Mouse (Mus musculus): ENCODE measurements around the gene Acad8. TPM values are rescaled to one million over a fixed set of nuclear protein-coding genes. Genes with fewer than 3 reads are reported as not detected.

The Acad8 gene
- polyA plus RNA-seq, 1 experiment from 2014 or later: 39.7 TPM

- 91% methylated on average over 5 of the region's 5 CpGs for WGBS
- ATAC-seq (ENCODE audit: insufficient number of reproducible peaks, low FRiP score): no peak
- Histone ChIP-seq H3K9ac (no peak overlapping the region), H3K9me3 (replicated peaks) (no peaks in the 10 kb centered on the region), H3K36me3 (peaks cover 88% of the 10 kb centered on the region), H3K27me3 (replicated peaks) (no peaks in the 10 kb centered on the region), H3K4me1 (replicated peaks) (no peaks in the 10 kb centered on the region), H3K27ac (ENCODE audit: poor library complexity, severe bottlenecking) (no peak overlapping the region), H3K4me3 (no peak overlapping the region), H3K4me2 (no peak overlapping the region)
These were observed 7.5 kb upstream of the Acad8 start for GRCm38 (mm10) chr9:27006866-27007265.

GRCm38 (mm10) chr9:27005933-27006332 lies 6.6 kb upstream of the Acad8 start:
- H3K27me3 ChIP-seq (replicated peaks): no peaks in the 10 kb centered on the region
- H3K4me2 ChIP-seq: no peak overlapping the region
- H3K9me3 ChIP-seq (replicated peaks): no peaks in the 10 kb centered on the region
- no peak for ATAC-seq (ENCODE audit: insufficient number of reproducible peaks, low FRiP score)
- no peak overlapping the region for H3K9ac ChIP-seq
- WGBS: 79% methylated on average over 1 of the region's 1 CpGs
- no peak overlapping the region for H3K27ac ChIP-seq (ENCODE audit: poor library complexity, severe bottlenecking)
- peaks cover 6% of the 10 kb centered on the region for H3K4me1 ChIP-seq (replicated peaks)
- H3K4me3 ChIP-seq: no peak overlapping the region
- peaks cover 80% of the 10 kb centered on the region for H3K36me3 ChIP-seq

GRCm38 (mm10) chr9:27005231-27005630 lies 5.9 kb upstream of the Acad8 start:
- H3K4me3 ChIP-seq: no peak overlapping the region
- no peaks in the 10 kb centered on the region for H3K27me3 ChIP-seq (replicated peaks)
- WGBS: 88% methylated on average over 3 of the region's 3 CpGs
- H3K36me3 ChIP-seq: peaks cover 73% of the 10 kb centered on the region
- peaks cover 13% of the 10 kb centered on the region for H3K4me1 ChIP-seq (replicated peaks)
- no peak overlapping the region for H3K9ac ChIP-seq
- H3K4me2 ChIP-seq: no peak overlapping the region
- H3K27ac ChIP-seq (ENCODE audit: poor library complexity, severe bottlenecking): no peak overlapping the region
- no peak for ATAC-seq (ENCODE audit: insufficient number of reproducible peaks, low FRiP score)
- H3K9me3 ChIP-seq (replicated peaks): no peaks in the 10 kb centered on the region

DNA sequence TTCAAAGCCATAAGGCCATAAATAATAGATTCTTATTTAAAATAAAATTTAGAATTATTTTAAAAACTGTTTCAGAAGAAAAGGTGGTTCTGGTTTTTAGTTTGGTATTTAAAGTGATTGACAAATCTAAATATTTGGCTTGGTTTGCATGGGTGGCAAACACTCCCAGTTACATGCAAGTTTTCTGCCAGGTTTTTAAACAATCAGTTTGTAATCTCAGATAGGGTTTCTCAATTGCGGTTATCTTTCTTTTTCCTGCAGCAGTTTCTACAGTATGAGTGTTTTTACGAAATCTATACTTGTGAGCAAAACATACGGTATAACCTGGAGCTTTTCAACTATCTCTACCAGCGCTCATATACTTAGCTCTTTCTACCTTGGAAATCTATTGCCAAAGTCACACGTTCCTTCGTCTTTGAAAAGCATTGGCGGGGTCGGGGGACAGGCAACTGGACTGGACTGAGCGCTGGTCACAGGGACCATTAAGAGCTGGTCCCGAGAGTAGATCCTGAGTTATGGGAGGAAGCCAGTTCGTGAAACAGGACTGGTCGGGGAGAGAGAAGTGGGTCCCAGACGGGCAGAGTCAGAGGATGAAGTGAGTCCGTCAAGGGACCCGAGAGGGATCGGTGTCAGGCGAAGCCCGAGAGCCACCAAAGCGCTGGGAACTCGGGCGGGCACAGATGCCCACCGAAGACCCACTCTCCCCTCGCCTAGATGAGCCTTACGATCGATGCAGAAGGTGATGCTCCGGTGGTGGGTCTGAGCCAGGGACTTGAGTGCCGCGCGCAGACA lies 501 bp downstream of the Acad8 start:
- H3K4me2 ChIP-seq: peak overlapping the region; percentile 78
- no peaks in the 10 kb centered on the region for H3K9me3 ChIP-seq (replicated peaks)
- H3K4me1 ChIP-seq (replicated peaks): peaks cover 17% of the 10 kb centered on the region
- WGBS: 2% methylated on average over 29 of the region's 29 CpGs
- no peaks in the 10 kb centered on the region for H3K27me3 ChIP-seq (replicated peaks)
- 0 out of 2 replicates have a peak overlapping the region, but pooled peaks have one; percentile 29 for H3K27ac ChIP-seq (ENCODE audit: poor library complexity, severe bottlenecking)
- peak; percentile 67 for ATAC-seq (ENCODE audit: insufficient number of reproducible peaks, low FRiP score)
- peaks cover 11% of the 10 kb centered on the region for H3K36me3 ChIP-seq
- peak overlapping the region; percentile 76 for H3K4me3 ChIP-seq
- peak overlapping the region; percentile 80 for H3K9ac ChIP-seq

- ATAC-seq (ENCODE audit: insufficient number of reproducible peaks, low FRiP score): no peak
- no peaks in the 10 kb centered on the region for H3K9me3 ChIP-seq (replicated peaks)
- no peak overlapping the region for H3K4me3 ChIP-seq
- H3K9ac ChIP-seq: no peak overlapping the region
- no peaks in the 10 kb centered on the region for H3K27me3 ChIP-seq (replicated peaks)
- H3K36me3 ChIP-seq: no peaks in the 10 kb centered on the region
- WGBS: 91% methylated on average over 2 of the region's 2 CpGs
- peaks cover 17% of the 10 kb centered on the region for H3K4me1 ChIP-seq (replicated peaks)
- H3K27ac ChIP-seq (ENCODE audit: poor library complexity, severe bottlenecking): no peak overlapping the region
- no peak overlapping the region for H3K4me2 ChIP-seq
These were observed 1.9 kb downstream of the Acad8 start for GRCm38 (mm10) chr9:26997501-26997900.

- WGBS: 81% methylated on average over 3 of the region's 3 CpGs
These were observed 2.3 kb downstream of the Acad8 start for GRCm38 (mm10) chr9:26997062-26997461.

DNA sequence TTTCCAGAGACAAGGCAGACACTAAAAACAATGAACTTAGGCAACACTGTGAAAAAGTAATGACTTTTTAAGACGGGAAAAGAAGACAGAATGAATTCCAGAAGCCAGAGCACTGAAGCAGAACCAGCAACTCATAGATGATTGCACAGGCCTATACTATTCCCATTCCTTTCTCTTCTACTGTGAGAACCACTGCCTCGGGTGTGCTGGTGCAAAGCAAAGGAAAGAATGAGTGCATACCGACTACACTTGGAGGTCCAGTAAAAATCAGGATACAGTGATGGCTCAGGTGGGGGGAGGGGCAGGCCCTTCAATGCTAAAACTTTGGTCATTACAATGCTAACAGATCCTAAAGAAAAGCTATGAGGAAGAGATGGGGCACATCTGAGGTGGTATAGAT lies 5.5 kb downstream of the Acad8 start:
- H3K9me3 ChIP-seq (replicated peaks): no peaks in the 10 kb centered on the region
- H3K9ac ChIP-seq: no peak overlapping the region
- no peaks in the 10 kb centered on the region for H3K27me3 ChIP-seq (replicated peaks)
- H3K27ac ChIP-seq (ENCODE audit: poor library complexity, severe bottlenecking): no peak overlapping the region
- ATAC-seq (ENCODE audit: insufficient number of reproducible peaks, low FRiP score): no peak
- H3K4me1 ChIP-seq (replicated peaks): 0 out of 2 replicates have a peak, but pooled peaks cover 2% of the 10 kb centered on the region
- H3K4me3 ChIP-seq: no peak overlapping the region
- no peak overlapping the region for H3K4me2 ChIP-seq
- H3K36me3 ChIP-seq: peaks cover 35% of the 10 kb centered on the region
- WGBS: 66% methylated on average over 3 of the region's 3 CpGs

More at GRCm38 (mm10) chr9:26997062-26997461, 2.3 kb downstream of the Acad8 start:
- Histone ChIP-seq H3K27ac (ENCODE audit: poor library complexity, severe bottlenecking) (no peak overlapping the region), H3K36me3 (peaks cover 4% of the 10 kb centered on the region), H3K4me3 (no peak overlapping the region), H3K4me2 (no peak overlapping the region), H3K4me1 (replicated peaks) (peaks cover 17% of the 10 kb centered on the region), H3K27me3 (replicated peaks) (no peaks in the 10 kb centered on the region), H3K9ac (no peak overlapping the region), H3K9me3 (replicated peaks) (no peaks in the 10 kb centered on the region)
- ATAC-seq (ENCODE audit: insufficient number of reproducible peaks, low FRiP score): no peak

DNA sequence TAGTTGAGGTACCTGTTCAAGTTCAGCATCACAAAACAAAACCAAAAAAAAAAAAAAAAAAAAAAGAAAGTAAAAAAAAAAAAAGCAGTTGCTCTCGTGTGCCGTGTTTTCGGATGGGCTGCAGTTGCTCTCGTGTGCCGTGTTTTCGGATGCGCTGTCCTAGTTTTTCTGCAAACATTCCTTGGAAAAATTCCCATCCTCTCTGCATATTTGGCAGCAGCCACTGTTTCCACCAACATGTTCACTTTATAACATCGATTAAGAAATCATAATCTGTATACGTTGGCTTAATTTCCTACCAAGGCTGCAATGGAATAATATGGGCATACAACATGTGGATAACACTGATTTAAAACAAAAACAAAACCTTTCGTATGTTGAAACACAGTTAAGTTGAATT lies 6.2 kb downstream of the Acad8 start:
- Histone ChIP-seq H3K27me3 (replicated peaks) (no peaks in the 10 kb centered on the region), H3K36me3 (peaks cover 40% of the 10 kb centered on the region), H3K27ac (ENCODE audit: poor library complexity, severe bottlenecking) (no peak overlapping the region), H3K4me1 (replicated peaks) (0 out of 2 replicates have a peak, but pooled peaks cover 2% of the 10 kb centered on the region), H3K9ac (no peak overlapping the region), H3K9me3 (replicated peaks) (no peaks in the 10 kb centered on the region), H3K4me3 (no peak overlapping the region), H3K4me2 (no peak overlapping the region)
- ATAC-seq (ENCODE audit: insufficient number of reproducible peaks, low FRiP score): no peak
- 90% methylated on average over 10 of the region's 10 CpGs for WGBS

GRCm38 (mm10) chr9:26990181-26990580 lies 9.2 kb downstream of the Acad8 start:
- no peak overlapping the region for H3K9ac ChIP-seq
- no peaks in the 10 kb centered on the region for H3K4me1 ChIP-seq (replicated peaks)
- H3K4me3 ChIP-seq: no peak overlapping the region
- WGBS: 85% methylated on average over 4 of the region's 4 CpGs
- H3K27ac ChIP-seq (ENCODE audit: poor library complexity, severe bottlenecking): no peak overlapping the region
- H3K36me3 ChIP-seq: peaks cover 51% of the 10 kb centered on the region
- H3K4me2 ChIP-seq: no peak overlapping the region
- ATAC-seq (ENCODE audit: insufficient number of reproducible peaks, low FRiP score): no peak
- no peaks in the 10 kb centered on the region for H3K27me3 ChIP-seq (replicated peaks)
- H3K9me3 ChIP-seq (replicated peaks): no peaks in the 10 kb centered on the region

DNA sequence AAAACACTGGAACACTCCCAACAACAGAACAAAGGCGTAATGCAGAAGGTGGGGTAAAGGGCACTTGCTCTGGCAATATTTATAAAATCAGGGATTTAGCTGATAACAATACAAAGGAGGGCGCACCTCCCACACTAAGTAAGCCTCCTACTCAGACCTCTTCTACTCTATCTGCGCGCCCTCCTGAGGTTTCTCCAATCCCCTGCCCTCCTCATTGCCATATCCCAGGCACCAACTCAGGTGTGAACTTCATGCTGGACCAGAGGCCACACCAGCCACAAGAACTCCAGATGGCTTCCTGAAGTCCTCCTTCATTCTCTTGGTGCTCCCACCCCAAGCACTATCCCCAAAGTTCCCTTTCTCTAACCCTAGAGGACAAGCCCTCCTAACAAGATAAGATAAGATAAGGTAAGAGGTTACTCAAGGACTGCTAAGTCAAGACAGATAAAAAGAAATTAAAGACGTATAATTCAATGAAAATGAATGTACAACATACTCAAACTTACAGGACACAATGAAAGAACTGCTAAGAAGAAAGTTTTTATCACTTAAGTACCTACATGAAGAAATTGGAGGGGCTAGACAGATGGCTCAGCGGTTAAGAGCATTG lies 13.6 kb downstream of the Acad8 start:
- Histone ChIP-seq H3K4me3 (no peak overlapping the region), H3K4me2 (no peak overlapping the region), H3K9me3 (replicated peaks) (no peaks in the 10 kb centered on the region), H3K27ac (ENCODE audit: poor library complexity, severe bottlenecking) (no peak overlapping the region), H3K36me3 (peaks cover 50% of the 10 kb centered on the region), H3K9ac (no peak overlapping the region), H3K4me1 (replicated peaks) (no peaks in the 10 kb centered on the region), H3K27me3 (replicated peaks) (no peaks in the 10 kb centered on the region)
- no peak for ATAC-seq (ENCODE audit: insufficient number of reproducible peaks, low FRiP score)
- 84% methylated on average over 6 of the region's 6 CpGs for WGBS

GRCm38 (mm10) chr9:26985090-26985613 lies 14.2 kb downstream of the Acad8 start:
- Histone ChIP-seq H3K9me3 (replicated peaks) (no peaks in the 10 kb centered on the region), H3K27me3 (replicated peaks) (no peaks in the 10 kb centered on the region), H3K36me3 (peaks cover 46% of the 10 kb centered on the region), H3K4me1 (replicated peaks) (no peaks in the 10 kb centered on the region), H3K27ac (ENCODE audit: poor library complexity, severe bottlenecking) (no peak overlapping the region), H3K4me2 (no peak overlapping the region), H3K9ac (no peak overlapping the region), H3K4me3 (no peak overlapping the region)
- ATAC-seq (ENCODE audit: insufficient number of reproducible peaks, low FRiP score): no peak
- WGBS: 97% methylated on average over 2 of the region's 2 CpGs

Measured in heart, embryonic 12.5 days (tissue).